Comparison of ENCODE assay signal across 8 mouse cellular contexts in the genomic region with DNA sequence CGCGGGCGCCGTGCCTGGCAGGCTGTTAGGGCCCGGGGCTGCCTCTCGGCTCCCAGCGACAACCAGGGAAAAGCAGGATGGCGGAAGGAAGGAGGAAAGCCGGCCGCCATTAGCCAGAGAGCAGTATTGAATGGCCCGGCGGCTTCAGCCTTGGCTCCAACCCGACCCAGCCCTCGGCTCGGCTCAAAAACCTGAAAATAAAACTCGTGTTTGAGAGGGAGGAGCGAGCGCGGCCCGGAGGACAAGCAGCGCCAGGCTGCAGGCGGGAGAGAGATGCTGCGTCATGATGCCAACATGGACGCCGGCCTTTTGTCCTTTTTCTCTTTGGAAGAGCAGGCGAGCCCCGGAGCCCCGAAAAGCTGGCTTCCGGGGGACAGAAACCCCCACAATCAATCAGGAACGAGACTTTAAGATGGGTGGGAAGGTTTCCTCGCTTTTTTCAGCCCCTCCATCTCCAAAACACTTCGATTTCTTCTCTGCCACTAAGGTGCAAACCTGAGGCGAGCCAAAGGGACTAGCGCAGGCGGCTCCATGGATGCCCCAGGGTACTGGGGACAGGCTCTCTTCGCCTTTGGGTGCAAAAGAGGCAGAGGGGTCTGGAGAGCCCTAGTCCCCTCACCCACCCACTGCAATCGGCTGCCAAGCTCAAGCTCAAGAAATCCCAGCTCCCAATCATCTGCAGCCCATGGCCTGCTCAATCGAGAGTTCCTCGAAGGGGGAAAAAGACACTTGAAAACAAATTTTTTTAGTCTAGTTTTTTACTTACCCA. TPM values are rescaled to one million over a fixed set of nuclear protein-coding genes. Genes with fewer than 3 reads are reported as not detected.
DNase-seq lines count a peak whose midpoint lies in the region; ATAC-seq and TF ChIP-seq lines count a peak whose summit lies in the region.

No protein-coding gene starts in this region.

- TF ChIP-seq CTCF in G1E (IDR thresholded peaks at IDR 0.05; ENCODE audit: low read depth, low read length) = no peak
- no peak for TF ChIP-seq CTCF in layer of hippocampus, adult 2 months (conservative IDR thresholded peaks at IDR 0.05)
- no peak for TF ChIP-seq CTCF in lung, adult 2 months (IDR thresholded peaks at IDR 0.05; ENCODE audit: insufficient read depth, low read length)
- 0 out of 2 replicates have a peak, but pooled peaks have one; percentile 13 for TF ChIP-seq CTCF in thymus, adult 2 months (IDR thresholded peaks at IDR 0.05; ENCODE audit: borderline replicate concordance, control insufficient read depth, extremely low read depth, insufficient read depth, low read length, poor library complexity)

- no peak for ATAC-seq in G1E (ENCODE audit: extremely low read depth, insufficient number of reproducible peaks, low FRiP score, poor library complexity, severe bottlenecking)
- peak; percentile 16 for ATAC-seq in forebrain, embryonic 16.5 days
- ATAC-seq in neural tube, embryonic 14.5 days (ENCODE audit: low read depth) = 0 out of 2 replicates have a peak, but pooled peaks have one; percentile 15

- peak overlapping the region; percentile 99 for H3K4me2 ChIP-seq in forebrain, embryonic 16.5 days (ENCODE audit: low read length)
- H3K4me2 ChIP-seq in neural tube, embryonic 14.5 days (ENCODE audit: low read depth, low read length) = peak overlapping the region; percentile 100

- H3K36me3 ChIP-seq in G1E (replicated peaks) = peaks cover 42% of the 10 kb centered on the region
- H3K36me3 ChIP-seq in forebrain, embryonic 16.5 days (ENCODE audit: control insufficient read depth, insufficient read depth) = no peaks in the 10 kb centered on the region; the same call in 1 of the 2 replicates
- H3K36me3 ChIP-seq in neural tube, embryonic 14.5 days (ENCODE audit: control insufficient read depth, insufficient read depth, low read length) = peaks cover 4% of the 10 kb centered on the region; the same call in 1 of the 2 replicates
- peaks cover 1% of the 10 kb centered on the region; the same call in 1 of the 2 replicates for H3K36me3 ChIP-seq in thymus, adult 2 months (ENCODE audit: control insufficient read depth, insufficient read depth, low read length)

- peak overlapping the region; percentile 98 for H3K9ac ChIP-seq in forebrain, embryonic 16.5 days (replicated peaks; ENCODE audit: low read depth, low read length)
- peak overlapping the region; percentile 100 for H3K9ac ChIP-seq in neural tube, embryonic 14.5 days (replicated peaks; ENCODE audit: low read depth, low read length)

- peak; percentile 80; the same call in 1 of the 2 replicates for TF ChIP-seq POLR2A in lung, adult 2 months (IDR thresholded peaks at IDR 0.05; ENCODE audit: borderline replicate concordance, extremely low read depth, low read depth, low read length)
- TF ChIP-seq POLR2A in thymus, adult 2 months (IDR thresholded peaks at IDR 0.05; ENCODE audit: control insufficient read depth, extremely low read depth, insufficient read depth, low read length, poor library complexity) = peak; percentile 42; the same call in 1 of the 2 replicates

- DNase-seq in G1E (ENCODE audit: low spot score) = no peak
- peak; percentile 94 for DNase-seq in cerebellum, adult 11-12 months
- peak; percentile 86 to 91 for DNase-seq in heart, postnatal 36 days
- peak; percentile 82 to 88 for DNase-seq in layer of hippocampus, adult 2 months (ENCODE audit: low spot score in 2 of 2)
- DNase-seq in lung, adult 2 months = peak; percentile 85
- peak; percentile 77 for DNase-seq in thymus, adult 2 months

- H3K27ac ChIP-seq in forebrain, embryonic 16.5 days (ENCODE audit: low read length) = peak overlapping the region; percentile 100
- peak overlapping the region; percentile 100 for H3K27ac ChIP-seq in layer of hippocampus, adult 2 months
- H3K27ac ChIP-seq in neural tube, embryonic 14.5 days (ENCODE audit: low read depth, low read length) = peak overlapping the region; percentile 100
- H3K27ac ChIP-seq in thymus, adult 2 months (ENCODE audit: control insufficient read depth, insufficient read depth, low read length) = peak overlapping the region; percentile 95

- intact Hi-C loops in heart, postnatal 36 days (cut with DNase I) = no loop called here

- under 1% methylated on average over 39 of the region's 39 CpGs for WGBS in forebrain, embryonic 16.5 days
- under 1% methylated on average over 39 of the region's 39 CpGs for WGBS in lung, adult 2 months
- WGBS in neural tube, embryonic 14.5 days = under 1% methylated on average over 39 of the region's 39 CpGs
- WGBS in thymus, adult 2 months = under 1% methylated on average over 39 of the region's 39 CpGs

- H3K4me1 ChIP-seq in G1E (ENCODE audit: insufficient read depth, low read depth, low read length) = peaks cover 66% of the 10 kb centered on the region
- H3K4me1 ChIP-seq in forebrain, embryonic 16.5 days (replicated peaks; ENCODE audit: control insufficient read depth, insufficient read depth, low read length) = peaks cover 44% of the 10 kb centered on the region
- peaks cover 17% of the 10 kb centered on the region for H3K4me1 ChIP-seq in lung, adult 2 months (ENCODE audit: control insufficient read depth, insufficient read depth, low read length)
- peaks cover 41% of the 10 kb centered on the region for H3K4me1 ChIP-seq in neural tube, embryonic 14.5 days (ENCODE audit: control insufficient read depth, insufficient read depth, low read length)
- peaks cover 40% of the 10 kb centered on the region for H3K4me1 ChIP-seq in thymus, adult 2 months (replicated peaks; ENCODE audit: control insufficient read depth, insufficient read depth, low read length)

- H3K9me3 ChIP-seq in G1E (replicated peaks) = no peaks in the 10 kb centered on the region
- H3K9me3 ChIP-seq in forebrain, embryonic 16.5 days (ENCODE audit: control insufficient read depth, low read length) = no peaks in the 10 kb centered on the region
- no peaks in the 10 kb centered on the region for H3K9me3 ChIP-seq in neural tube, embryonic 14.5 days (ENCODE audit: control insufficient read depth, low read length)

- peak overlapping the region; percentile 76 for H3K4me3 ChIP-seq in G1E (ENCODE audit: low read depth, low read length)
- H3K4me3 ChIP-seq in forebrain, embryonic 16.5 days (replicated peaks; ENCODE audit: low read length) = peak overlapping the region; percentile 63
- peak overlapping the region; percentile 76 for H3K4me3 ChIP-seq in layer of hippocampus, adult 2 months
- peak overlapping the region; percentile 69 for H3K4me3 ChIP-seq in lung, adult 2 months (replicated peaks; ENCODE audit: extremely low read depth, low read depth, low read length)
- H3K4me3 ChIP-seq in neural tube, embryonic 14.5 days (ENCODE audit: low read depth, low read length) = peak overlapping the region; percentile 92
- peak overlapping the region; percentile 76 for H3K4me3 ChIP-seq in thymus, adult 2 months (ENCODE audit: control insufficient read depth, insufficient read depth, low read length)

- no peaks in the 10 kb centered on the region for H3K27me3 ChIP-seq in G1E (ENCODE audit: insufficient read depth, low read length)
- no peaks in the 10 kb centered on the region for H3K27me3 ChIP-seq in forebrain, embryonic 16.5 days (replicated peaks; ENCODE audit: control insufficient read depth, insufficient read depth, low read length)
- no peaks in the 10 kb centered on the region for H3K27me3 ChIP-seq in neural tube, embryonic 14.5 days (ENCODE audit: control insufficient read depth, insufficient read depth, low read length)
- no peaks in the 10 kb centered on the region for H3K27me3 ChIP-seq in thymus, adult 2 months (ENCODE audit: control insufficient read depth, insufficient read depth, low read length)

RNA-seq across cellular contexts. Expression of gene Setd1b, which starts 2.9 kb away (rescaled TPM):
- 76.5 and 76.7 TPM in 2 replicates for total RNA-seq in G1E (2014; fragmentation: Nextera tagmentation)
- 2.1 and 2.3 TPM in 2 replicates for total RNA-seq in G1E (2017)
- polyA plus RNA-seq in G1E (2012) = 89.4 and 90.6 TPM in 2 replicates
- polyA plus RNA-seq in forebrain, embryonic 16.5 days (2015; fragmentation: Nextera tagmentation; extraction: Ambion mirVana) = 12.5 TPM in 2 replicates
- 10 to 100 TPM; 18.5 to 21.5 TPM for total RNA-seq in heart, postnatal 36 days (2021)
- total RNA-seq in layer of hippocampus, adult 2 months (2021) = 10 to 100 TPM; 31.2 to 39.4 TPM
- polyA plus RNA-seq in lung, adult 2 months (2012; rRNA removed) = 12.9 and 15.2 TPM in 2 replicates
- 13.0 and 15.9 TPM in 2 replicates for polyA plus RNA-seq in neural tube, embryonic 14.5 days (2014; fragmentation: Nextera tagmentation; extraction: Ambion mirVana)
- 45.5 and 66.9 TPM in 2 replicates for polyA plus RNA-seq in thymus, adult 2 months (2012; rRNA removed)

RNA-seq across cellular contexts. Expression of gene Rhof, which starts 6.6 kb away (rescaled TPM):
- not detected in 2 replicates for total RNA-seq in G1E (2014; fragmentation: Nextera tagmentation)
- 0.52 and 1.7 TPM in 2 replicates for total RNA-seq in G1E (2017)
- 0.26 and 0.59 TPM in 2 replicates for polyA plus RNA-seq in G1E (2012)
- 15.8 and 18.7 TPM in 2 replicates for polyA plus RNA-seq in forebrain, embryonic 16.5 days (2015; fragmentation: Nextera tagmentation; extraction: Ambion mirVana)
- total RNA-seq in heart, postnatal 36 days (2021) = under 1 TPM; 0.44 to 0.68 TPM
- total RNA-seq in layer of hippocampus, adult 2 months (2021) = 10 to 100 TPM; 43.3 to 46.3 TPM
- polyA plus RNA-seq in lung, adult 2 months (2012; rRNA removed) = 10.0 and 10.8 TPM in 2 replicates
- 8.9 and 13.1 TPM in 2 replicates for polyA plus RNA-seq in neural tube, embryonic 14.5 days (2014; fragmentation: Nextera tagmentation; extraction: Ambion mirVana)
- polyA plus RNA-seq in thymus, adult 2 months (2012; rRNA removed) = 45.1 and 51.9 TPM in 2 replicates

RNA-seq across cellular contexts. Expression of gene Psmd9, which starts 30.1 kb away (rescaled TPM):
- 11.6 and 24.2 TPM in 2 replicates for total RNA-seq in G1E (2014; fragmentation: Nextera tagmentation)
- 22.8 and 25.4 TPM in 2 replicates for total RNA-seq in G1E (2017)
- polyA plus RNA-seq in G1E (2012) = 50.1 and 65.2 TPM in 2 replicates
- 83.1 and 86.0 TPM in 2 replicates for polyA plus RNA-seq in forebrain, embryonic 16.5 days (2015; fragmentation: Nextera tagmentation; extraction: Ambion mirVana)
- total RNA-seq in heart, postnatal 36 days (2021) = 10 to 100 TPM; 14.1 to 18.3 TPM
- total RNA-seq in layer of hippocampus, adult 2 months (2021) = 10 to 100 TPM; 27.8 to 30.4 TPM
- 19.3 and 21.5 TPM in 2 replicates for polyA plus RNA-seq in lung, adult 2 months (2012; rRNA removed)
- polyA plus RNA-seq in neural tube, embryonic 14.5 days (2014; fragmentation: Nextera tagmentation; extraction: Ambion mirVana) = 63.9 and 78.7 TPM in 2 replicates
- 32.7 and 34.7 TPM in 2 replicates for polyA plus RNA-seq in thymus, adult 2 months (2012; rRNA removed)

RNA-seq across cellular contexts. Expression of gene Hpd, which starts 43.4 kb away (rescaled TPM):
- total RNA-seq in G1E (2014; fragmentation: Nextera tagmentation) (not detected in 2 replicates), G1E (2017) (not detected in 2 replicates)
- polyA plus RNA-seq in G1E (2012) = not detected in 2 replicates
- not detected in 2 replicates for polyA plus RNA-seq in forebrain, embryonic 16.5 days (2015; fragmentation: Nextera tagmentation; extraction: Ambion mirVana)
- total RNA-seq in heart, postnatal 36 days (2021) = not detected
- not detected for total RNA-seq in layer of hippocampus, adult 2 months (2021)
- polyA plus RNA-seq in lung, adult 2 months (2012; rRNA removed) = 1.4 and 2.2 TPM in 2 replicates
- not detected in 2 replicates for polyA plus RNA-seq in neural tube, embryonic 14.5 days (2014; fragmentation: Nextera tagmentation; extraction: Ambion mirVana)
- polyA plus RNA-seq in thymus, adult 2 months (2012; rRNA removed) = 1.5 and 6.0 TPM in 2 replicates
